Comparison of ENCODE assay signal across 19 mouse cellular contexts in the genomic region with DNA sequence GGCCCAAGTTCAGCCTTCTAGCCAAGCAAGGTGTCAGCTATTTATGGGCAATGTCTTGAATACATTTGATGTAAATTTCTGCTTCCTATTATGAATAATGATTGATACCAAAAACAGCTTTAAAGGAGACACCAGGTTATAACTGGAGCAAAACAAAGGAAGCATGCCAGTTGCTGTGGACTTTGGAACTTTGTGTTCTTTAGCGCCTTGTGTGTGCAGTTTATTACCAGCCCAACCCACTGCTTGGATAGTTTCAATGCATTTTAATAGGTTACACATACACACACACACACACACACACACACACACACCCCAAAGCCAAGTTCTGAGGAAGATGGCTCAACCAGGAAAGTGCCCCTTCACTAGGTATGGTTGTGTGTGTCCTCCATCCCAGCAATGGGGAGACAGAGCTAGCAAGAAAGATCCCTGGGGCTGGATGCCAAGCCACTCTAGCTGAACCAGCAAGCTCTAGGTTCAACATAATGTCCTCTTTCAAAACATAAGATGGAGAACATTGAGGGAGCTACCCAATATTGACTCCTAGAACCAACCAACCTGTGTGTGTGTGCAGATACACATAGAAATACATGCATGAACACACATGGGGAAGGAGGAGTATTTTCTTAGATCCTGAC.
DNase-seq lines count a peak whose midpoint lies in the region; TF ChIP-seq lines count a peak whose summit lies in the region.
"Had no signal": no experiment of that assay in that cellular context is flagged by ENCODE, and none has a peak within 500 bp of the region (broad histone marks: within the 10 kb centered on the region; RNA-seq: fewer than 3 reads in every experiment).

No protein-coding gene starts in this region.

- 39% methylated on average over 1 of the region's 1 CpGs for WGBS in kidney, adult 2 months
- WGBS in macrophage (ENCODE audit: missing documents) = 100% methylated on average over 1 of the region's 1 CpGs

- DNase-seq in kidney, adult 2 months = peak; percentile 79
- no peak for DNase-seq in kidney, postnatal 4 days
- DNase-seq in cerebellum, postnatal 10 days = no peak
- DNase-seq: adrenal gland, postnatal 25 days; B cell, adult 2 months; embryo, embryonic 11 days; liver; right cerebral cortex, postnatal 14 days had no signal

- TF ChIP-seq POLR2A in kidney, adult 2 months (IDR thresholded peaks at IDR 0.05; ENCODE audit: low read depth, low read length) = no peak
- no peak for TF ChIP-seq POLR2A in bone marrow macrophage, adult 2 months (IDR thresholded peaks at IDR 0.05; ENCODE audit: borderline replicate concordance, low read depth, low read length)

- H3K27me3 ChIP-seq in kidney, adult 2 months (replicated peaks; ENCODE audit: control insufficient read depth, insufficient read depth, low read length) = no peaks in the 10 kb centered on the region
- H3K27me3 ChIP-seq: embryonic facial prominence, embryonic 12.5 days; heart, embryonic 12.5 days; lung, embryonic 15.5 days; midbrain, embryonic 13.5 days; stomach, embryonic 15.5 days had no signal

- peaks cover 73% of the 10 kb centered on the region for H3K79me2 ChIP-seq in macrophage (ENCODE audit: inconsistent target)

- TF ChIP-seq CTCF in kidney, adult 2 months (conservative IDR thresholded peaks at IDR 0.05; ENCODE audit: insufficient read depth, insufficient read length, low read depth, low read length) = no peak
- TF ChIP-seq CTCF in bone marrow macrophage, adult 2 months (IDR thresholded peaks at IDR 0.05; ENCODE audit: low read depth, low read length) = no peak

- H3K27ac ChIP-seq in kidney, adult 2 months (ENCODE audit: insufficient read depth, low read depth, low read length) = peak overlapping the region; percentile 66; the same call in 1 of the 2 replicates
- peak overlapping the region; percentile 98 for H3K27ac ChIP-seq in bone marrow macrophage, adult 2 months (ENCODE audit: insufficient read depth, low read depth, low read length)
- H3K27ac ChIP-seq in brown adipose tissue, adult 24 weeks (replicated peaks; ENCODE audit: low read depth, low read length) = peak overlapping the region; percentile 68; the same call in 1 of the 2 replicates
- peak overlapping the region; percentile 95 for H3K27ac ChIP-seq in macrophage
- H3K27ac ChIP-seq: embryonic facial prominence, embryonic 12.5 days; hindbrain, embryonic 14.5 days; lung, embryonic 15.5 days; midbrain, embryonic 13.5 days; stomach, embryonic 15.5 days had no signal

- H3K36me3 ChIP-seq in kidney, adult 2 months (ENCODE audit: control insufficient read depth, insufficient read depth, low read length) = no peaks in the 10 kb centered on the region
- H3K36me3 ChIP-seq in macrophage (ENCODE audit: inconsistent target) = no peaks in the 10 kb centered on the region
- H3K36me3 ChIP-seq: embryonic facial prominence, embryonic 12.5 days; heart, embryonic 12.5 days; lung, embryonic 15.5 days; midbrain, embryonic 13.5 days; stomach, embryonic 15.5 days had no signal

- H3K4me3 ChIP-seq in kidney, adult 2 months (ENCODE audit: insufficient read depth, low read depth, low read length) = no peak overlapping the region
- H3K4me3 ChIP-seq in bone marrow macrophage, adult 2 months (ENCODE audit: insufficient read depth, low read length) = no peak overlapping the region
- H3K4me3 ChIP-seq in brown adipose tissue, adult 24 weeks (ENCODE audit: insufficient read depth, low read depth, low read length) = no peak overlapping the region
- no peak overlapping the region for H3K4me3 ChIP-seq in macrophage (ENCODE audit: inconsistent target)
- H3K4me3 ChIP-seq: embryonic facial prominence, embryonic 12.5 days; heart, adult 2 months; heart, embryonic 12.5 days; lung, embryonic 15.5 days; megakaryocyte, embryonic 14.5 days; midbrain, embryonic 13.5 days; stomach, embryonic 15.5 days had no signal

- peaks cover 21% of the 10 kb centered on the region for H3K4me1 ChIP-seq in kidney, adult 2 months (ENCODE audit: control insufficient read depth, insufficient read depth, low read length)
- H3K4me1 ChIP-seq in bone marrow macrophage, adult 2 months (ENCODE audit: control insufficient read depth, insufficient read depth, low read length) = peaks cover 77% of the 10 kb centered on the region
- 0 out of 2 replicates have a peak, but pooled peaks cover 4% of the 10 kb centered on the region for H3K4me1 ChIP-seq in brown adipose tissue, adult 24 weeks (ENCODE audit: control insufficient read depth, insufficient read depth, insufficient read length, low read length)
- H3K4me1 ChIP-seq: embryonic facial prominence, embryonic 12.5 days; midbrain, embryonic 13.5 days had no signal
